In the genomic region with DNA sequence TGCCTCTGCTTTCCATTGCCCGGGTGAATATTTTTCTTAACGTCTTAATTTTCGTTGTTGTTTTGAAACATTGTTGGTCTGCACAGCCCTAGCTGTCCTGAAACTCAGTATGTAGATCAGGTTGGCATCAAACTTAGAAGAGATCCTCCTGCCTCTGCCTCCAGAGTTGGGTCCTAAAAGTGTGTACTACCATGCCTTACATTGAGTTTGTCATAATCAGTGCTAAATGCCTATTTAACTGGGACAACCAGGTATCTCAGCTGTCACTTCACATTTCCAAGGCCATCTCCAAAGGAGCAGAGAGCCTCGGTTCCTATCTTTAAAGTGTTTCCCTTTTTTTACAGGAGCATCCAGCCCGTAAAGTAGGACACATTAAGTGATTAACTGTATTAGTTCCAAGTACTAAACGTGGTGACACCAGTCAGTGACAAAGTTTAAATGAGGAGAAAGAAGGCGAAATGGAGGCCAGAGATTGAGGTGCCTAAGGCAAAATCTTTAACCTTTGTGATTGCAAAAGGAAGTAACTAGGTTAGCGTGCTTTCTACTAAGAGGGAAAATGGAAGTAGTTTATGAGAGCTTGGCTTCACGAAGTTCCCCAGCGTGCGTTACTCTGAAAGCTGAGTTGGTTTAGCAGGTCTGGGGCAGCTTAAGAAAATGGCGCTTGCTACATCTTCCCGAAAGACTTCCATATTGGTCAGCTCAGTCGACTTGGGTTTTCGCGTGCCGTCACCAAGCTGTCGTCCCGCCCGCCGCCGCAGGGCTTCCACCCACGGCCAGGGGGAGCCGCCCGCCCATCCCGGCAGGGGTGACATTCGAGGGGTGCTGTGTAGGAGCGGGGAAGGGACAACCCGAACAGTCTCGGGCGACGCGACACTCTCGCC, we compare ENCODE assay signal across 7 mouse cellular contexts. TPM values are rescaled to one million over a fixed set of nuclear protein-coding genes. Genes with fewer than 3 reads are reported as not detected.
DNase-seq lines count a peak whose midpoint lies in the region; ATAC-seq and TF ChIP-seq lines count a peak whose summit lies in the region.

No protein-coding gene starts in this region.

- peak; percentile 77 for TF ChIP-seq CTCF in lung, postnatal 0 days (IDR thresholded peaks at IDR 0.05)

- H3K27ac ChIP-seq in lung, postnatal 0 days (ENCODE audit: low read length), result peak overlapping the region; percentile 99
- peak overlapping the region; percentile 100 for H3K27ac ChIP-seq in embryonic facial prominence, embryonic 12.5 days
- peak overlapping the region; percentile 99 for H3K27ac ChIP-seq in hindbrain, embryonic 13.5 days
- peak overlapping the region; percentile 98 for H3K27ac ChIP-seq in midbrain, embryonic 12.5 days (replicated peaks)

- peaks cover 13% of the 10 kb centered on the region; the same call in 1 of the 2 replicates for H3K36me3 ChIP-seq in lung, postnatal 0 days (ENCODE audit: insufficient read depth, low read length)
- H3K36me3 ChIP-seq in embryonic facial prominence, embryonic 12.5 days, result peaks cover 21% of the 10 kb centered on the region
- H3K36me3 ChIP-seq in hindbrain, embryonic 13.5 days, result peaks cover 20% of the 10 kb centered on the region
- peaks cover 19% of the 10 kb centered on the region for H3K36me3 ChIP-seq in midbrain, embryonic 12.5 days

- DNase-seq in lung, postnatal 0 days (ENCODE audit: low spot score), result no peak
- no peak for DNase-seq in lung, postnatal 36 days
- DNase-seq in T-cell, adult 2 months (ENCODE audit: low spot score), result no peak
- no peak for DNase-seq in yolk sac, embryonic 10.5 days (ENCODE audit: low spot score)

- peak overlapping the region; percentile 55 for H3K4me2 ChIP-seq in lung, postnatal 0 days (replicated peaks; ENCODE audit: low read depth, low read length)
- H3K4me2 ChIP-seq in embryonic facial prominence, embryonic 12.5 days (replicated peaks), result peak overlapping the region; percentile 51
- peak overlapping the region; percentile 62 for H3K4me2 ChIP-seq in hindbrain, embryonic 13.5 days
- peak overlapping the region; percentile 61 for H3K4me2 ChIP-seq in midbrain, embryonic 12.5 days (replicated peaks)

- peak overlapping the region; percentile 50 for H3K9ac ChIP-seq in lung, postnatal 0 days (replicated peaks; ENCODE audit: low read depth)
- peak overlapping the region; percentile 72 for H3K9ac ChIP-seq in embryonic facial prominence, embryonic 12.5 days
- peak overlapping the region; percentile 74 for H3K9ac ChIP-seq in hindbrain, embryonic 13.5 days
- H3K9ac ChIP-seq in midbrain, embryonic 12.5 days (replicated peaks), result peak overlapping the region; percentile 75

- peaks cover 16% of the 10 kb centered on the region for H3K4me1 ChIP-seq in lung, postnatal 0 days (ENCODE audit: insufficient read depth, low read depth, low read length)
- peaks cover 26% of the 10 kb centered on the region for H3K4me1 ChIP-seq in embryonic facial prominence, embryonic 12.5 days
- peaks cover 36% of the 10 kb centered on the region for H3K4me1 ChIP-seq in hindbrain, embryonic 13.5 days (replicated peaks)
- peaks cover 27% of the 10 kb centered on the region for H3K4me1 ChIP-seq in midbrain, embryonic 12.5 days

- no peak for ATAC-seq in lung, postnatal 0 days
- ATAC-seq in embryonic facial prominence, embryonic 12.5 days (ENCODE audit: insufficient number of reproducible peaks, insufficient read depth, low FRiP score, low TSS enrichment), result no peak
- no peak for ATAC-seq in hindbrain, embryonic 13.5 days (ENCODE audit: low FRiP score)
- ATAC-seq in midbrain, embryonic 12.5 days (ENCODE audit: low FRiP score, low read depth), result no peak

- no peaks in the 10 kb centered on the region for H3K9me3 ChIP-seq in lung, postnatal 0 days (ENCODE audit: low read length)
- no peaks in the 10 kb centered on the region for H3K9me3 ChIP-seq in embryonic facial prominence, embryonic 12.5 days
- no peaks in the 10 kb centered on the region for H3K9me3 ChIP-seq in hindbrain, embryonic 13.5 days
- H3K9me3 ChIP-seq in midbrain, embryonic 12.5 days, result no peaks in the 10 kb centered on the region

- H3K4me3 ChIP-seq in lung, postnatal 0 days (ENCODE audit: low read depth, low read length), result peak overlapping the region; percentile 32
- H3K4me3 ChIP-seq in embryonic facial prominence, embryonic 12.5 days, result peak overlapping the region; percentile 48
- peak overlapping the region; percentile 54 for H3K4me3 ChIP-seq in hindbrain, embryonic 13.5 days
- H3K4me3 ChIP-seq in midbrain, embryonic 12.5 days, result peak overlapping the region; percentile 53

- TF ChIP-seq EP300 in lung, postnatal 0 days (IDR thresholded peaks at IDR 0.05), result peak; percentile 4; the same call in 1 of the 2 replicates

- no peaks in the 10 kb centered on the region for H3K27me3 ChIP-seq in lung, postnatal 0 days (replicated peaks; ENCODE audit: insufficient read depth, low read length)
- H3K27me3 ChIP-seq in embryonic facial prominence, embryonic 12.5 days, result no peaks in the 10 kb centered on the region
- no peaks in the 10 kb centered on the region for H3K27me3 ChIP-seq in hindbrain, embryonic 13.5 days
- no peaks in the 10 kb centered on the region for H3K27me3 ChIP-seq in midbrain, embryonic 12.5 days

- 15% methylated on average over 34 of the region's 34 CpGs for WGBS in lung, postnatal 0 days
- WGBS in embryonic facial prominence, embryonic 12.5 days, result 15% methylated on average over 34 of the region's 34 CpGs
- WGBS in hindbrain, embryonic 13.5 days, result 16% methylated on average over 34 of the region's 34 CpGs
- WGBS in midbrain, embryonic 12.5 days, result 18% methylated on average over 34 of the region's 34 CpGs

RNA-seq across cellular contexts. Expression of gene Sp1, which starts 1.1 kb away (rescaled TPM):
- polyA plus RNA-seq in lung, postnatal 0 days (2015; fragmentation: Nextera tagmentation; extraction: Ambion mirVana), result 7.3 and 8.6 TPM in 2 replicates
- 12.0 TPM in 2 replicates for polyA plus RNA-seq in embryonic facial prominence, embryonic 12.5 days (2016; fragmentation: Nextera tagmentation; extraction: Ambion mirVana)
- 4.6 and 6.0 TPM in 2 replicates for polyA plus RNA-seq in hindbrain, embryonic 13.5 days (2015; fragmentation: Nextera tagmentation; extraction: Ambion mirVana)
- 9.6 and 10.2 TPM in 2 replicates for polyA plus RNA-seq in midbrain, embryonic 12.5 days (2016; fragmentation: Nextera tagmentation; extraction: Ambion mirVana)

RNA-seq across cellular contexts. Expression of gene Sp7, which starts 37.9 kb away (rescaled TPM):
- polyA plus RNA-seq in lung, postnatal 0 days (2015; fragmentation: Nextera tagmentation; extraction: Ambion mirVana), result not detected in 2 replicates
- polyA plus RNA-seq in embryonic facial prominence, embryonic 12.5 days (2016; fragmentation: Nextera tagmentation; extraction: Ambion mirVana), result 8.5 and 9.4 TPM in 2 replicates
- polyA plus RNA-seq in hindbrain, embryonic 13.5 days (2015; fragmentation: Nextera tagmentation; extraction: Ambion mirVana), result 1.1 and 1.2 TPM in 2 replicates
- 0.46 and 0.93 TPM in 2 replicates for polyA plus RNA-seq in midbrain, embryonic 12.5 days (2016; fragmentation: Nextera tagmentation; extraction: Ambion mirVana)

RNA-seq across cellular contexts. Expression of gene Amhr2, which starts 40.3 kb away (rescaled TPM):
- polyA plus RNA-seq in lung, postnatal 0 days (2015; fragmentation: Nextera tagmentation; extraction: Ambion mirVana), result 8.3 and 11.0 TPM in 2 replicates
- polyA plus RNA-seq in embryonic facial prominence, embryonic 12.5 days (2016; fragmentation: Nextera tagmentation; extraction: Ambion mirVana), result 0.13 and 0.60 TPM in 2 replicates
- 0.14 and 0.40 TPM in 2 replicates for polyA plus RNA-seq in hindbrain, embryonic 13.5 days (2015; fragmentation: Nextera tagmentation; extraction: Ambion mirVana)
- 0.29 TPM in 1 of 2 replicates, not detected in the other for polyA plus RNA-seq in midbrain, embryonic 12.5 days (2016; fragmentation: Nextera tagmentation; extraction: Ambion mirVana)

RNA-seq across cellular contexts. Expression of gene Prr13, which starts 54.0 kb away (rescaled TPM):
- polyA plus RNA-seq in lung, postnatal 0 days (2015; fragmentation: Nextera tagmentation; extraction: Ambion mirVana), result 110 and 128 TPM in 2 replicates
- 59.0 and 59.8 TPM in 2 replicates for polyA plus RNA-seq in embryonic facial prominence, embryonic 12.5 days (2016; fragmentation: Nextera tagmentation; extraction: Ambion mirVana)
- polyA plus RNA-seq in hindbrain, embryonic 13.5 days (2015; fragmentation: Nextera tagmentation; extraction: Ambion mirVana), result 107 and 109 TPM in 2 replicates
- polyA plus RNA-seq in midbrain, embryonic 12.5 days (2016; fragmentation: Nextera tagmentation; extraction: Ambion mirVana), result 84.9 and 97.9 TPM in 2 replicates

RNA-seq across cellular contexts. Expression of gene Aaas, which starts 54.3 kb away (rescaled TPM):
- 16.2 and 17.0 TPM in 2 replicates for polyA plus RNA-seq in lung, postnatal 0 days (2015; fragmentation: Nextera tagmentation; extraction: Ambion mirVana)
- polyA plus RNA-seq in embryonic facial prominence, embryonic 12.5 days (2016; fragmentation: Nextera tagmentation; extraction: Ambion mirVana), result 78.4 and 89.3 TPM in 2 replicates
- polyA plus RNA-seq in hindbrain, embryonic 13.5 days (2015; fragmentation: Nextera tagmentation; extraction: Ambion mirVana), result 33.3 and 34.8 TPM in 2 replicates
- 61.5 and 67.9 TPM in 2 replicates for polyA plus RNA-seq in midbrain, embryonic 12.5 days (2016; fragmentation: Nextera tagmentation; extraction: Ambion mirVana)
